In the genomic region with DNA sequence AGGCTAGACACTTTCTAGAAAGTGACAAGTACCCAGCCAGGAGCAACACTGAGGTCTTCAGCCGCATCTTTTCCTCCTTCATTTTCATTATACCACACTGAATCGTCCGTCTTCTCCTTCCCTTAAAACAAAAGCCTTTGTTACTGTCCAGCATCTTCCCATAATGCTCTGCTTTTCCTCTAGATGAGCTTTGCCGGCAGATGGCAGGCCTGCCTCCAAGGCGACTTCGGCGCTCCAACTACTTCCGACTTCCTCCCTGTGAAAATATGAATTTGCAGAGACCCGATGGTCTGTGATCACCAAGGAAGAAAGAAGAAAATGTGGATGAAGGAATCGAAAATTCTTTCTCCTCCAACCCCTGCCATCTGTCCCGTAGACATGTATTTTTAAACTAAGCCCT, we compare ENCODE assay signal across 18 mouse cellular contexts. TPM values are rescaled to one million over a fixed set of nuclear protein-coding genes. Genes with fewer than 3 reads are reported as not detected.
"Had no signal": no experiment of that assay in that cellular context is flagged by ENCODE, and none has a peak within 500 bp of the region (broad histone marks: within the 10 kb centered on the region; RNA-seq: fewer than 3 reads in every experiment).

No protein-coding gene starts in this region.

- H3K4me3 ChIP-seq: limb, embryonic 13.5 days; midbrain, embryonic 13.5 days had no signal

- H3K27ac ChIP-seq: kidney, postnatal 0 days; limb, embryonic 13.5 days; liver, embryonic 14.5 days; midbrain, embryonic 13.5 days had no signal

- H3K9me3 ChIP-seq: limb, embryonic 13.5 days; midbrain, embryonic 13.5 days had no signal

- H3K27me3 ChIP-seq: limb, embryonic 13.5 days; midbrain, embryonic 13.5 days had no signal

- DNase-seq: kidney, adult 11 months; kidney, adult 9 months; layer of hippocampus, adult 9-11 months; layer of hippocampus, postnatal 36 days; left cerebral cortex, postnatal 4 days; lung, adult 18-20 months; lung, postnatal 36 days; right cerebral cortex, adult 18-20 months; right cerebral cortex, postnatal 4 days had no signal

- ATAC-seq: midbrain, embryonic 13.5 days had no signal

- H3K36me3 ChIP-seq: limb, embryonic 13.5 days; midbrain, embryonic 13.5 days had no signal

RNA-seq across cellular contexts. Expression of gene Mfap5, which starts 22.5 kb away (rescaled TPM):
- total RNA-seq: layer of hippocampus, postnatal 36 days; megakaryocyte progenitor cell, adult 5-6 weeks had no signal
- polyA plus RNA-seq: liver, adult 2 months had no signal

RNA-seq across cellular contexts. Expression of gene Aicda, which starts 25.5 kb away (rescaled TPM):
- total RNA-seq: layer of hippocampus, postnatal 36 days; left cerebral cortex, postnatal 10 days; liver, adult 2 months; megakaryocyte progenitor cell, adult 5-6 weeks had no signal
- polyA plus RNA-seq: kidney, postnatal 0 days; liver, adult 2 months; liver, embryonic 14.5 days; lung, embryonic 16.5 days; stomach, embryonic 14.5 days had no signal

RNA-seq across cellular contexts. Expression of gene Rimklb, which starts 29.6 kb away (rescaled TPM):
- total RNA-seq: liver, adult 2 months; megakaryocyte progenitor cell, adult 5-6 weeks had no signal
- polyA plus RNA-seq: liver, adult 2 months had no signal
